Mouse (Mus musculus): ENCODE measurements around the gene Mei1.

Mei1 gene

GRCm38 (mm10) chr15:82069898-82070297 is at the start of gene Mei1:
Mei1 (plus strand) TSS chr15:82069996.
- no peak for DNase-seq (ENCODE audit: low spot score)

DNA sequence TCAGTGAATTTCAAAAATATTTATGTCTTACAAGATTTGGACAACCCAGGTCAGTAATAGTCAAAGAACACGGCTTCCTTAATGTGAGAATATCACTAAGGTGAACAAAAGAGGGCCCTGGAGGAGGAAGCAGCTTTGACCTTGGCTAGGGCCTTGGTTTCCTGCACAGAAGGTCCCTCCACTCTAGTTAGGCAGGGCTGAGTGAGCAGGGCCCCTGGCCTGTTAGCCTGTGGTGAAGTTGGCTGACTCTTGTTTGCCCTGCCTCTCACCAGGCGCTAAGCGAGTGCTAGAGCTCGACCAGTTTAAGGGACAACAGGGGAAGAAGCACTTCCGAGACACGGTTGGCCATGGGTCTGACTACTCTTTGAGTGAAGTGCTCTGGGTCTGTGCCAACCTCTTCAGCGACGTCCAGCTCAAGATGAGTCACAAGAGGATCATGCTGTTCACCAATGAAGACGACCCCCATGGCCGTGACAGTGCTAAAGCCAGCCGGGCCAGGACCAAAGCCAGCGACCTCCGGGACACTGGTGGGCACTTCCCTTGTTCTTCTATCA is 47.2 kb upstream of the Mei1 start:
- peak; percentile 69 for DNase-seq (ENCODE audit: low spot score)

DNA sequence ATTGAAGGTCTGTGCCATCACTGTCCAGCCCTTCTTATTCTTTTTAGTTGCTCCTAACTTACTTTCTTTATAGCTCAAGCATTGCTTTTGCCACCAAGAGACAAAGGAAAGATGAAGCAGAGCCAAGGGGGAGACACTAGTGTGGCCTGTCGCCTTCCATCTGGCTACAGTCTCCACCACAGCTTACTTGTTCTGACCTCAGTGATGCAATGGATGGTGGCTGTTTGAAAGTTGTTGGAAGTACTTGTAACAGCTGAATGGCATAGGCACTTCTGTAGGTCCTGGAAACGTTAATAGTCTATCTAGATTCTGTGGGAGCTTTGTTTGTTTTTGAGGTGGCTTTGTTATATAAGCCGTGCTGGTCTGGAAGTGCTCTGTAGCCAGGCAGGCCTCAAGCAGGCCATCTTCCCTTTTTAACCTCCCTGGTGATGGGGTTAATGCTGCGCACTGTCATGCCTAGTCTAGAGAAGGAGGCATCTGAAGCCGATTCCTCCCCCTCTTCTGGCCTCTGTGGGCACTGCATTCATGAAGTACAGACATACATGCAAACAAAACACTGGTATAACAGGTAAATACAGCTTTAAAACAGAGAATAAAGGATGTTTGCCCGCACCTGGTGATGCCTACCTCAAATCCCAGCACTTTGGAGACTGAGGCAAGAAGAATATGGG is 45.7 kb upstream of the Mei1 start:
- DNase-seq (ENCODE audit: low spot score): no peak

- no peak for DNase-seq (ENCODE audit: low spot score)
These were observed 42.5 kb upstream of the Mei1 start for GRCm38 (mm10) chr15:82027276-82027675.

DNA sequence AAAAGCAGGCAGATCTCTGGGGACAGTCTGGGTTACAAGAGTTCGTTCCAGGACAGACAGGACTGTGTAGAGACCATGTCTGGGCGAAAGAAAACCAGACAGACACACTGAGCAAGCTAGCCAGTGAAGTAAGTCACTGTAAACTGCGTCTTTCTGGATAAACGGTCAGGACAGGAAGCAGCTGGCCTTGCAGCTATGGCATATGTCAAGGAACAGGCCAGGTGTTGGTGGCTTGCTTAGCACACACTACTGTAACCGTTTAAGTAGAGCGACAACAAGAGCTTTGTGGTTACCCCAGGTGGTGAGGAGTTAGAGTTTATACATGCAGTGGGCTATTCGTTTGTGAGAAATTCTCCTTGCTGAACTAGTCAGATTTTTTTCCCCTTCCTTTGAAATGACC is 42.1 kb upstream of the Mei1 start:
- no peak for DNase-seq (ENCODE audit: low spot score)

- no peak for DNase-seq (ENCODE audit: low spot score)
These were observed 37.4 kb upstream of the Mei1 start for GRCm38 (mm10) chr15:82032386-82032785.

DNA sequence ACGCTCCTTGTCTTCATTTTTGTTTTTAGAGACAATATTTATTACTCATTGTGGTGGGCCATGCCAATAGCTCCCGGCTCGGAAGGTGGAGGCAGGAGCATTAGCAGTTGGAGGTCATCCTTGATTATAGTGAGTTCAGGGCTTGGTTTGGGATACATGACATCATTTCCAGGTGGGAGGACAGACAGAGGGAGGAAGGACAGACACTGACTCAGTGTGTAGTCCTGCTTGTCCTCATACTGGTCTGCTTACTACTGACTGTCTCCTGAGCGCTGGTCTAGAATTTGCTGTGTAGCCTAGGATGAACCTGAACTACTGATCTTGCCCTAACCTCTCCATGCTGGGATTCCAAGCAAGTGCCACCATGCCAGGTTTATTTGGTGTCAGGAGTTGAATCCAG is 36.0 kb upstream of the Mei1 start, which contains the start of gene Desi1:
Desi1 (minus strand) TSS at position 101 of the 400 bp plus-strand sequence.
- no peak for DNase-seq (ENCODE audit: low spot score)

DNA sequence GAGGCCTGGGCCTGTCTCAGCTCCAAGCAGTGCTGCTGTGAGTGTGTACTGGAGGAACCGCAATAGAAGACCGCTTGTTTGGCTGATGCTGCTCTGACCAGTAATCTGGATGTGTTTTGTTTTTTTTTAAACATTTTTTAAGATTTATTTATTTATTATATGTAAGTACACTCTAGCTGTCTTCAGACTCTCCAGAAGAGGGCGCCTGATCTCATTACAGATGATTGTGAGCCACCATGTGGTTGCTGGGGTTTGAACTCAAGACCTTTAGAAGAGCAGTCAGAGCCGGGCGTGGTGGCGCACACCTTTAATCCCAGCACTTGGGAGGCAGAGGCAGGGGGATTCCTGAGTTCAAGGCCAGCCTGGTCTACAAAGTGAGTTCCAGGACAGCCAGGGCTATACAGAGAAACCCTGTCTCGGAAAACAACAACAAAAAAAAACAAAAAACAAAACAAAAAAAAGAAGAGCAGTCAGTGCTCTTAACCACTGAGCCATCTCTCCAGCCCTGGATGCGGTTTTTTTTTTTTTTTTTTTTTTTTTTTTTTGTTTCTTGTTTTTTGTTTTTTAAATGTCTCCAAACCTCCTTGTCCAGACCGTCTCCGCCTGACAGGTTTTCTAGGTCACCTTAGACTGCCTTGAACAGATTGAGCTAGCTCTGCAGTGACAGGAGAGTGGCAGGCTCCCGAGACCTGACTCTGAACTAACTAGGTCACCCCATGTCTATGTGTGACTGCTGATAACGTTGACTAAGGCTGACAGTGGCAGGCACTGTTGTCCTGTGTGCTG is 33.7 kb upstream of the Mei1 start:
- no peak for DNase-seq (ENCODE audit: low spot score)

DNA sequence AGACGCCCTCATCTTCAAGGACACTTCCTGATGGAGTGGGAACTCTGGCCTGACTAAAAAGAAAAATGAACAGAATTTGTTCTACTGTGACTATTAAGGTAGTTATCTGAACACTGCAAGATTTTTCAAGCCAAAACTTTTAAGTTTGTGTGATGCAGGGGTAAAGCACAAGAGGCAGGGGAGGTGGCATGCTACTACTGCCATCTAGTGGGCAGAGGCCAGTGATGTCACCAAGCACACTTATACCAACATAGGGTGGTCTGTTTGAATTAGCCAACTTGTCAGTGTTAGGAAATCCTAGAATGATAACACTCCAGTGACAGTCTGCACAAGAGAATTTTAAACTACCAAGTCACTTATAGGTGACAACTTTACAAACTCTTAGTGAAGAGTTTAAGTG is 29.1 kb upstream of the Mei1 start:
- peak; percentile 73 for DNase-seq (ENCODE audit: low spot score)

- DNase-seq (ENCODE audit: low spot score): peak; percentile 48
These were observed 25.5 kb upstream of the Mei1 start for GRCm38 (mm10) chr15:82044166-82044784.

GRCm38 (mm10) chr15:82046246-82046891 is 23.4 kb upstream of the Mei1 start:
- peak; percentile 54 for DNase-seq (ENCODE audit: low spot score)

DNA sequence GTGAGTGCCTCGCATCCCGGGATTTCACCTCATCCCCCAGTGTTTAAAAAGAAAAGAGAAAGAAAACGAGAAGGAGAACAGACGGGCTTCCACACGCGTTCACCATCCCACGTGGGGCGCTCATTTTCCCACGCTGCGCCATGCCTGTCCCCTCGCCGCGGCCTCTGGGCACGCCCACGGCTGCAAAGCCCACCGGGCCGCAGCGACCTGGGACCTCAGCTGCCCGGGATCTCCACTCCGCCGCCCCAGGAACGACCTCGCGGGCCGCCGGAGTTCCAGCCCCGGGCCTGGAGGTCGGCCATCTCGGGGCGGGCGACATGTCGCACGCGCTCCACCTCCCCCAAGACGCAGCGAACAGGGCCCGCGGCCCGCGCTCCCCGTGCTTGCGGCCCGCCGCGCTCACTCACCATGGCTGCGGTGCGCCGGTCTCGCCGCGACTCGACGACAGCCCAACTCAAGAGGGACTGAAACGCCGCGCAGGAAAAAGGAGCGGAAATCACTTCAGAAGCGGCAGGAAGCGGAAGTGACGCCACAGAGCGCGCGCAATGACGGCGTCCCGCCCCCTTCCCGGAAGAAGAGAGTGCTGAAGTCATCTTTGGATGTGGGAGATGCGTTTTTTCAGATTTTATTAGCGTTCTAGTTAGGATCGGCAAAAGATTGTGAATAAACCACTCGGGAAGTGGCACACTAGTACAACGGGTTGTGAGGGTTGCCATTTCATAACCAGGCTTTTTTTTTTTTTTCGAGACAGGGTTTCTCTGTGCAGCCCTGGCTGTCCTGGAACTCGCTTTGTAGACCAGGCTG is 22.5 kb upstream of the Mei1 start, which contains the start of gene Snu13:
Snu13 (minus strand) TSS at position 519 of the 804 bp plus-strand sequence.
- DNase-seq (ENCODE audit: low spot score): peak; percentile 95

- no peak for DNase-seq (ENCODE audit: low spot score)
These were observed 17.3 kb upstream of the Mei1 start for GRCm38 (mm10) chr15:82052544-82052943.

- no peak for DNase-seq (ENCODE audit: low spot score)
These were observed 11.0 kb upstream of the Mei1 start, which contains the start of gene 4930407I10Rik for GRCm38 (mm10) chr15:82058719-82059201. 4930407I10Rik (plus strand) TSS chr15:82059151.

- DNase-seq (ENCODE audit: low spot score): peak; percentile 30
These were observed 5.9 kb upstream of the Mei1 start for GRCm38 (mm10) chr15:82063909-82064308.

- DNase-seq (ENCODE audit: low spot score): peak; percentile 94
These were observed 4.3 kb upstream of the Mei1 start for GRCm38 (mm10) chr15:82065511-82065910.

DNA sequence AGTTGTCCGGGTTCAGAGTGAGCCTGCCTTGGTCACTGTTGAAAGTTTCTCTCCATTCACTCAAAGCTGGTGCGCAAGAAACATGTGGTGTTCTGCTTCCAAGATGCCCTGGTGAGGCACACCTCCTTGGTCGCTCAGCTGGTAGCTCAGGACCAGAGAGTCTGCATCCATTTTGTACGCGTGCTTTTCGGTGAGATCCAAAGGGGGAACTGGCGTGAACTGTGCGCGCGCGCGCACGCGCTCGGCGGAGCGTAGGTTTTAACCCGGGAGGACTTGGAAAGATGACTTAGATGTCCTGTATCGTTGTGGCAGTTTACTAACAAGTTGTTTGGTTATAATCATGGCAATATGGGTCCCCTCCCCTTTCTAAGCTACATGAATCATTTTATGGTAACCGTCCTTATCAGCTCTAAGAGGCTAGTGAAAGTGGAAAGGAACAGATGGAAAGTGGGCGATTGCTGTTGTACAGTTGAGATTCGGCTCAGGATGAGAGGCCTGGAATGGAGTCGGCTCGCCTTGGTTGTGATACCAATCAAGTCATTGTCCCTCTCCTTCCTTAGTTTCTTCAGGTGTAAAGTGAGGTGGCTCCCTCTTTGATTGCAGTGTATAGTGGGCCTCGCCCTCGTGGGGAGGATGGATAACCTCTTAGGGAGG is 2.1 kb downstream of the Mei1 start:
- no peak for DNase-seq (ENCODE audit: low spot score)

- no peak for DNase-seq (ENCODE audit: low spot score)
These were observed 3.7 kb downstream of the Mei1 start for GRCm38 (mm10) chr15:82073490-82073889.

DNA sequence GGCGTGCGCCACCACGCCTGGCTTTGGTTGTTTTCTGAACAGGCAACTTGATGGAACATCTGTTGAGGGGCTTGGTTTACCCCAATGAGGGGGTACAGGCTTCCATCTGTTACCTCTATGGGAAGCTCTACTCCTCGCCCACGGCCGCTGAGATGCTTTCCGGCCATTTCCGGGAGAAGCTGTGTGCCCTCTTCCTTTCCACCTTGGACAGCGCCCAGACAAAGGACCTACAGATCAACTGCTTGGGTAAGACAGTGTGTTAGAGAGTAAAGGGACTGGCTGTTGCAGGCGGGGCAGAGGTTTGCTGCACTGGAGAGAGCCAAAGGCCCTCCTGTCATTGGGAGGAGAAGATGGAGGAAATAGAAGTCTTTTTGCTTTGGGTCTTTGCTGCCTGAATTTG is 10.1 kb downstream of the Mei1 start:
- no peak for DNase-seq (ENCODE audit: low spot score)

- peak; percentile 28 for DNase-seq (ENCODE audit: low spot score)
These were observed 11.4 kb downstream of the Mei1 start for GRCm38 (mm10) chr15:82081161-82081560.
